Mouse (Mus musculus): ENCODE data around the gene Map3k20. TPM values are rescaled to one million over a fixed set of nuclear protein-coding genes. Genes with fewer than 3 reads are reported as not detected.

The Map3k20 gene
- polyA plus RNA-seq, 1 experiment: 3.0 TPM

- Histone ChIP-seq H3K36me3 (ENCODE audit: control insufficient read depth, insufficient read depth, low read length) (no peaks in the 10 kb centered on the region), H3K4me1 (ENCODE audit: control insufficient read depth, insufficient read depth, insufficient read length) (no peaks in the 10 kb centered on the region), H3K27me3 (ENCODE audit: control insufficient read depth, insufficient read depth, low read length) (no peaks in the 10 kb centered on the region), H3K27ac (ENCODE audit: insufficient read depth, low read length) (no peak overlapping the region), H3K4me3 (ENCODE audit: extremely low read depth, insufficient read depth, insufficient read length) (no peak overlapping the region)
- no peak for TF ChIP-seq CTCF (IDR thresholded peaks at IDR 0.05; ENCODE audit: extremely low read depth, insufficient read depth, insufficient read length, insufficient replicate concordance)
- no peak for TF ChIP-seq POLR2A (IDR thresholded peaks at IDR 0.05; ENCODE audit: low read depth, low read length)
- 81% methylated on average over 9 of the region's 9 CpGs for WGBS
- DNase-seq (ENCODE audit: low read depth in 1 of 2, low spot score in 2 of 2): no peak
Measured at GRCm38 (mm10) chr2:72301194-72301916, 15.9 kb downstream of the Map3k20 start.

GRCm38 (mm10) chr2:72305738-72306137 lies 20.3 kb downstream of the Map3k20 start:
- no peaks in the 10 kb centered on the region for H3K27me3 ChIP-seq (ENCODE audit: control insufficient read depth, insufficient read depth, low read length)
- no peaks in the 10 kb centered on the region for H3K36me3 ChIP-seq (ENCODE audit: control insufficient read depth, insufficient read depth, low read length)
- H3K27ac ChIP-seq (ENCODE audit: insufficient read depth, low read length): no peak overlapping the region
- DNase-seq (ENCODE audit: low read depth in 1 of 2, low spot score in 2 of 2): no peak
- no peak for TF ChIP-seq POLR2A (IDR thresholded peaks at IDR 0.05; ENCODE audit: low read depth, low read length)
- no peaks in the 10 kb centered on the region for H3K4me1 ChIP-seq (ENCODE audit: control insufficient read depth, insufficient read depth, insufficient read length)
- WGBS: 94% methylated on average over 7 of the region's 7 CpGs
- no peak overlapping the region for H3K4me3 ChIP-seq (ENCODE audit: extremely low read depth, insufficient read depth, insufficient read length)

GRCm38 (mm10) chr2:72308351-72308750 lies 22.9 kb downstream of the Map3k20 start:
- 84% methylated on average over 5 of the region's 5 CpGs for WGBS
- no peaks in the 10 kb centered on the region for H3K36me3 ChIP-seq (ENCODE audit: control insufficient read depth, insufficient read depth, low read length)
- TF ChIP-seq CTCF (IDR thresholded peaks at IDR 0.05; ENCODE audit: extremely low read depth, insufficient read depth, insufficient read length, insufficient replicate concordance) (no peak), POLR2A (IDR thresholded peaks at IDR 0.05; ENCODE audit: low read depth, low read length) (no peak)

GRCm38 (mm10) chr2:72308981-72309380 lies 23.5 kb downstream of the Map3k20 start:
- TF ChIP-seq POLR2A (IDR thresholded peaks at IDR 0.05; ENCODE audit: low read depth, low read length) (no peak), CTCF (IDR thresholded peaks at IDR 0.05; ENCODE audit: extremely low read depth, insufficient read depth, insufficient read length, insufficient replicate concordance) (no peak)
- Histone ChIP-seq H3K27ac (ENCODE audit: insufficient read depth, low read length) (no peak overlapping the region), H3K36me3 (ENCODE audit: control insufficient read depth, insufficient read depth, low read length) (no peaks in the 10 kb centered on the region), H3K27me3 (ENCODE audit: control insufficient read depth, insufficient read depth, low read length) (no peaks in the 10 kb centered on the region), H3K4me3 (ENCODE audit: extremely low read depth, insufficient read depth, insufficient read length) (no peak overlapping the region), H3K4me1 (ENCODE audit: control insufficient read depth, insufficient read depth, insufficient read length) (no peaks in the 10 kb centered on the region)
- DNase-seq (ENCODE audit: low read depth in 1 of 2, low spot score in 2 of 2): no peak
- WGBS: 88% methylated on average over 5 of the region's 5 CpGs

More at GRCm38 (mm10) chr2:72308351-72308750, 22.9 kb downstream of the Map3k20 start:
- no peak for DNase-seq (ENCODE audit: low read depth in 1 of 2, low spot score in 2 of 2)
- no peak overlapping the region for H3K27ac ChIP-seq (ENCODE audit: insufficient read depth, low read length)
- no peak overlapping the region for H3K4me3 ChIP-seq (ENCODE audit: extremely low read depth, insufficient read depth, insufficient read length)
- no peaks in the 10 kb centered on the region for H3K4me1 ChIP-seq (ENCODE audit: control insufficient read depth, insufficient read depth, insufficient read length)
- H3K27me3 ChIP-seq (ENCODE audit: control insufficient read depth, insufficient read depth, low read length): no peaks in the 10 kb centered on the region

- 91% methylated on average over 8 of the region's 8 CpGs for WGBS
- Histone ChIP-seq H3K27ac (ENCODE audit: insufficient read depth, low read length) (no peak overlapping the region), H3K4me1 (ENCODE audit: control insufficient read depth, insufficient read depth, insufficient read length) (no peaks in the 10 kb centered on the region), H3K36me3 (ENCODE audit: control insufficient read depth, insufficient read depth, low read length) (no peaks in the 10 kb centered on the region), H3K27me3 (ENCODE audit: control insufficient read depth, insufficient read depth, low read length) (no peaks in the 10 kb centered on the region), H3K4me3 (ENCODE audit: extremely low read depth, insufficient read depth, insufficient read length) (no peak overlapping the region)
- DNase-seq (ENCODE audit: low read depth in 1 of 2, low spot score in 2 of 2): no peak
- TF ChIP-seq CTCF (IDR thresholded peaks at IDR 0.05; ENCODE audit: extremely low read depth, insufficient read depth, insufficient read length, insufficient replicate concordance): no peak
- no peak for TF ChIP-seq POLR2A (IDR thresholded peaks at IDR 0.05; ENCODE audit: low read depth, low read length)
Measured at GRCm38 (mm10) chr2:72311486-72311885, 26.0 kb downstream of the Map3k20 start.

- no peak overlapping the region for H3K4me3 ChIP-seq (ENCODE audit: extremely low read depth, insufficient read depth, insufficient read length)
- no peaks in the 10 kb centered on the region for H3K27me3 ChIP-seq (ENCODE audit: control insufficient read depth, insufficient read depth, low read length)
- H3K4me1 ChIP-seq (ENCODE audit: control insufficient read depth, insufficient read depth, insufficient read length): no peaks in the 10 kb centered on the region
- TF ChIP-seq CTCF (IDR thresholded peaks at IDR 0.05; ENCODE audit: extremely low read depth, insufficient read depth, insufficient read length, insufficient replicate concordance) (no peak), POLR2A (IDR thresholded peaks at IDR 0.05; ENCODE audit: low read depth, low read length) (no peak)
- WGBS: 92% methylated on average over 11 of the region's 11 CpGs
- H3K27ac ChIP-seq (ENCODE audit: insufficient read depth, low read length): no peak overlapping the region
- no peaks in the 10 kb centered on the region for H3K36me3 ChIP-seq (ENCODE audit: control insufficient read depth, insufficient read depth, low read length)
- no peak for DNase-seq (ENCODE audit: low read depth in 1 of 2, low spot score in 2 of 2)
Measured at GRCm38 (mm10) chr2:72313312-72313711, 27.9 kb downstream of the Map3k20 start.

- Histone ChIP-seq H3K4me1 (ENCODE audit: control insufficient read depth, insufficient read depth, insufficient read length) (peaks cover 4% of the 10 kb centered on the region; the same call in 1 of the 2 replicates), H3K36me3 (ENCODE audit: control insufficient read depth, insufficient read depth, low read length) (no peaks in the 10 kb centered on the region), H3K27ac (ENCODE audit: insufficient read depth, low read length) (no peak overlapping the region), H3K27me3 (ENCODE audit: control insufficient read depth, insufficient read depth, low read length) (no peaks in the 10 kb centered on the region), H3K4me3 (ENCODE audit: extremely low read depth, insufficient read depth, insufficient read length) (no peak overlapping the region)
- WGBS: 29% methylated on average over 4 of the region's 4 CpGs
- no peak for DNase-seq (ENCODE audit: low read depth in 1 of 2, low spot score in 2 of 2)
- TF ChIP-seq POLR2A (IDR thresholded peaks at IDR 0.05; ENCODE audit: low read depth, low read length): no peak
- TF ChIP-seq CTCF (IDR thresholded peaks at IDR 0.05; ENCODE audit: extremely low read depth, insufficient read depth, insufficient read length, insufficient replicate concordance): no peak
Measured at GRCm38 (mm10) chr2:72318421-72318820, 33.0 kb downstream of the Map3k20 start.
